Mouse (Mus musculus) cerebellum, adult 11-12 months (tissue): ENCODE results near the gene Tspan3.

Experiments used
- DNase-seq: peaks from one replicate; pipeline ENCODE4 v3.0.0; 2022

Gene Tspan3

GRCm38 (mm10) chr9:56154572-56154971, 10.7 kb downstream of the Tspan3 start:
- no peak for DNase-seq

- no peak for DNase-seq
These were observed 12.7 kb downstream of the Tspan3 start for GRCm38 (mm10) chr9:56152482-56153007.

GRCm38 (mm10) chr9:56151745-56152481, 13.4 kb downstream of the Tspan3 start:
- DNase-seq, result no peak

- DNase-seq, result no peak
These were observed 18.9 kb downstream of the Tspan3 start for GRCm38 (mm10) chr9:56146326-56146923.

- DNase-seq, result no peak
These were observed 20.8 kb downstream of the Tspan3 start for GRCm38 (mm10) chr9:56144366-56145003.

GRCm38 (mm10) chr9:56141776-56142175, 23.5 kb downstream of the Tspan3 start:
- no peak for DNase-seq

- DNase-seq, result no peak
These were observed 29.6 kb downstream of the Tspan3 start for GRCm38 (mm10) chr9:56135590-56136197.

GRCm38 (mm10) chr9:56134614-56135013, 30.7 kb downstream of the Tspan3 start:
- no peak for DNase-seq

- no peak for DNase-seq
These were observed 31.3 kb downstream of the Tspan3 start for GRCm38 (mm10) chr9:56133970-56134369.

- DNase-seq, result no peak
These were observed 33.3 kb downstream of the Tspan3 start for GRCm38 (mm10) chr9:56131813-56132525.

GRCm38 (mm10) chr9:56130536-56130935, 34.7 kb downstream of the Tspan3 start:
- DNase-seq, result no peak

- DNase-seq, result no peak
These were observed 35.3 kb downstream of the Tspan3 start for GRCm38 (mm10) chr9:56129951-56130350.

GRCm38 (mm10) chr9:56128331-56128730, 36.9 kb downstream of the Tspan3 start:
- DNase-seq, result peak; percentile 39

- peak; percentile 65 for DNase-seq
These were observed 38.7 kb downstream of the Tspan3 start for GRCm38 (mm10) chr9:56126453-56127173.

- DNase-seq, result no peak
These were observed 40.7 kb downstream of the Tspan3 start for GRCm38 (mm10) chr9:56124561-56124960.

GRCm38 (mm10) chr9:56123613-56124012, 41.7 kb downstream of the Tspan3 start:
- DNase-seq, result peak; percentile 54

GRCm38 (mm10) chr9:56122973-56123372, 42.3 kb downstream of the Tspan3 start:
- no peak for DNase-seq

- DNase-seq, result no peak
These were observed 44.2 kb downstream of the Tspan3 start for GRCm38 (mm10) chr9:56121097-56121496.

- DNase-seq, result no peak
These were observed 45.6 kb downstream of the Tspan3 start for GRCm38 (mm10) chr9:56119651-56120050.

GRCm38 (mm10) chr9:56118582-56118981, 46.7 kb downstream of the Tspan3 start:
- DNase-seq, result peak; percentile 49

GRCm38 (mm10) chr9:56118091-56118490, 47.2 kb downstream of the Tspan3 start:
- DNase-seq, result no peak

- no peak for DNase-seq
These were observed 57.1 kb downstream of the Tspan3 start for GRCm38 (mm10) chr9:56108174-56108573.
